Mouse (Mus musculus): Measurements from ENCODE around the gene Ap3s2. TPM values are rescaled to one million over a fixed set of nuclear protein-coding genes. Genes with fewer than 3 reads are reported as not detected.

Gene Ap3s2
- polyA plus RNA-seq, 1 experiment from 2014 or later = 48.2 TPM

Small RNAs within 50 kb of the gene (microRNA-seq; reads per million reads assigned to microRNA genes)
- not detected for gene Gm24541

Other genes with a start within 250 kb of the Ap3s2 start
- gene Kif7, start 204.9 kb downstream of the Ap3s2 start, polyA plus RNA-seq (2016; fragmentation: Nextera tagmentation; extraction: Ambion mirVana) = 7.0 and 7.7 TPM in 2 replicates
- 0.13 TPM in 1 of 2 replicates, not detected in the other for gene Plin1, start 187.7 kb downstream of the Ap3s2 start, polyA plus RNA-seq (2016; fragmentation: Nextera tagmentation; extraction: Ambion mirVana)
- gene Pex11a, start 177.5 kb downstream of the Ap3s2 start, polyA plus RNA-seq (2016; fragmentation: Nextera tagmentation; extraction: Ambion mirVana) = 9.4 and 9.5 TPM in 2 replicates
- gene Wdr93, start 177.5 kb downstream of the Ap3s2 start, polyA plus RNA-seq (2016; fragmentation: Nextera tagmentation; extraction: Ambion mirVana) = 0.14 and 0.24 TPM in 2 replicates
- gene Mesp1, start 126.9 kb downstream of the Ap3s2 start, polyA plus RNA-seq (2016; fragmentation: Nextera tagmentation; extraction: Ambion mirVana) = not detected in 2 replicates
- gene Mesp2, start 109.9 kb downstream of the Ap3s2 start, polyA plus RNA-seq (2016; fragmentation: Nextera tagmentation; extraction: Ambion mirVana) = 0.46 and 0.75 TPM in 2 replicates
- gene Anpep, start 59.6 kb downstream of the Ap3s2 start, polyA plus RNA-seq (2016; fragmentation: Nextera tagmentation; extraction: Ambion mirVana) = 1.9 and 2.9 TPM in 2 replicates
- 18.5 and 19.9 TPM in 2 replicates for gene Arpin, start 14.7 kb upstream of the Ap3s2 start, polyA plus RNA-seq (2016; fragmentation: Nextera tagmentation; extraction: Ambion mirVana)
- gene Zfp710, start 104.2 kb upstream of the Ap3s2 start, polyA plus RNA-seq (2016; fragmentation: Nextera tagmentation; extraction: Ambion mirVana) = 30.5 and 33.9 TPM in 2 replicates
- gene Idh2, start 194.7 kb upstream of the Ap3s2 start, polyA plus RNA-seq (2016; fragmentation: Nextera tagmentation; extraction: Ambion mirVana) = 359 and 369 TPM in 2 replicates

Measured in forebrain, embryonic 12.5 days (tissue).